Mouse (Mus musculus) left cerebral cortex, adult 8-10 months (tissue): Measurements from ENCODE around the gene Efna5. TPM values are rescaled to one million over a fixed set of nuclear protein-coding genes. Genes with fewer than 3 reads are reported as not detected.

Source experiments
- DNase-seq, 2 experiments: peaks; one replicate each; pipeline ENCODE4 v3.0.0; 2022; ENCODE audit warnings: low spot score in 2 of 2
- total RNA-seq, 4 experiments: library from RNA; stranded (reverse); gene quantifications; 2 replicates each; pipeline ENCODE4 v1.2.4; 2022

The Efna5 gene
- total RNA-seq, 4 experiments from 2014 or later = 31.4 to 41.2 (median 36.0) TPM

DNA sequence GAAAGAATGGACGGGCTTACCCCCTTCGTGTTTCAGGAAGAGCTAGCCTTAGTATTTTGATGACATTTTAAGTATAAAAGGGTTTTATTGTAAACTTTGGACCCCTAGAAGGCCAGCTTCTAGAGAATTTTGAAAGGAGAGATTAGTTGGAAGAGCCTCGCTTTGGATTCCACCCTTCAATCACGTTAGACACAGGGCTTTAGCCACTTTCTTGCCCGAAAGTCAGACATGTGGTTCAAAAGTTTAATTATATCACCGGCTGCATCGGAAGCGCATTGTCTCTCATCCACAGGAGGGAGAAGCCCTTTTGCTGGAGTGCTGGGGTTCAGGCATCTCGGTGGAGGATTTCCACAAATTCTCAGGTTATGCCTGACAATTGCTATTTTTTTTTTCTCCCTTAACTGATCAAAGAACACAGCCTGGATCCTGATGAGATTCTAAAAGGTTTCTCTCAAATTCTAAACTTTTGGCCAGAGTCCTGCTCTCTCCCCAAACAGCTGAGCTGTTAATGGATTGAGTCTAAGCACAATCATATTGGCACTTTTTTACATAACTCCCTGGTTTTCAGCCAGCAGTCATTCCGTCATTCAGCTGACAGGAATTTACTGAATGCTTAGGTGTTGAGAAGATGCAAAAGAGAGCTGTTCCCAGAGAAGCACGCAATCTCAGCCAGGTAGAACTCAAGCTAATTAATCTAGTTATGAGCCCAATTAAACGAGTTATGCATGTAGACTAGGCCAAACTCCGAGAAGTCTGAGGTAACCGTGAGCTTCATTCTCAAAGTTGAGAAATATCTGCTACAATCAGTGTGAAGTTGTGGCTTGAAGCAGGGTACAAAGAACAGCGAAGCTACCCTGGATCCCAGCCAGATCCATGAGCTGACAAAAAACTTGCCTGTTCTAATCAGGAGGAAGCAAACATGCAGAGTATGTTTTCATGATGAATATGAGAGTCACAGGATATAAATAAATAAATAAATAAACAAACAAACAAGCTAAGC, 91.5 kb downstream of the Efna5 start:
- DNase-seq = no peak

- DNase-seq = no peak
These were observed 92.3 kb downstream of the Efna5 start for GRCm38 (mm10) chr17:62788783-62789182.

DNA sequence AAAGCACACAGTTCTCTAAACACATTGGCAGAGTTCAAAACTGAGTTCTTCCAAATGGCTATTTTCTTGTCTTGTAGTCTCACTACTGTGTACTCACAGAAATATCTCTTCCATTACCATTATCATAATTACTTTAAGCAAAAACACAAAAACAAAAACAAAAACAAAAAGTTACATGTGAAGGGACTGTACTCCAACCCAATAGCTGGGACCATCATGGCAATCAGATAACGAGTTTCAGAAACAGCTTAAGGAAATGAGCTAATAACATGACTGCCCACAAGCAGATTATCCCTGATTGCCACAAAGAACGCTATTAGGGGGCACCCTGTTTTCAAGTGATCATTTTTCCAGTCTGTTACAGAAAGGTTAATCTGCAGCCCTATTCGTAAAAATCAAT, 93.3 kb downstream of the Efna5 start:
- DNase-seq = no peak

GRCm38 (mm10) chr17:62786602-62786907, 94.6 kb downstream of the Efna5 start:
- DNase-seq = no peak

- DNase-seq = no peak
These were observed 95.1 kb downstream of the Efna5 start for GRCm38 (mm10) chr17:62785781-62786601.

GRCm38 (mm10) chr17:62784274-62785171, 96.6 kb downstream of the Efna5 start:
- DNase-seq = no peak

DNA sequence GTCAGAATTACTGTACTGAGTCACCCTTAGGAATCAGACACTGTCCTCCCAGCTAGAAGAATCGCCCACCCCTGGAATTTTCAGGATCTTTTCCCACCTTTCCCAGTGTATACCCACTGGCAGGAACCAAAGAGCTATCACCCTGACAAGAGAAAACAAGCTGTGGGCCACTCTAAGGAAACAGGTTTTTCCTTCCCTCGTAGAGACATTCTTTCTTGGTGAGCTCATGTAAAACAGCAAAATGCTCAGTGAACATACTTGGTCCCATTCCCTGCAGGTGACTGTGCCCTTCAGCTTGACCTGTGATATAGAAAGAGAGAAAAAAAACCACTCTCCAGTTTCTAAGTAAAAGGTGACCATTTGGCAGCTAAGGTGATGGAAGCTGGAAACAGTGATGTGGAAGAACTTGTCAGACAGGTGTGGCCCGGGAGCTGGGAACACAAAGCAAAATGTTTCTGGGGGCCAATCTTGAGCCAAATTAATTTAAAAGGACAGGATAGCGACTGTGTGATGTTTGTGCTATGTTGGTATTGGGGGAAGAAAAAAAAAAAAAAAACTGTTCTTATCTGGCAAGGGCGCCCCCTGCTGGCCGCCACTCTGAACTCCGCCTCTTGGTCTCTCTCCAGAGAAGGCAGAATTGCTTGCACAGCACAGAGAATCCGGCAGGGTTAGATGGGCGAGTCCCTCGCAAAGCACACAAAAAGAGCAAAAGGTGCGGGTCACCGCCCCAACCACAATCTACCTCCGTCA, 97.4 kb downstream of the Efna5 start:
- peak; percentile 52 to 77 for DNase-seq

DNA sequence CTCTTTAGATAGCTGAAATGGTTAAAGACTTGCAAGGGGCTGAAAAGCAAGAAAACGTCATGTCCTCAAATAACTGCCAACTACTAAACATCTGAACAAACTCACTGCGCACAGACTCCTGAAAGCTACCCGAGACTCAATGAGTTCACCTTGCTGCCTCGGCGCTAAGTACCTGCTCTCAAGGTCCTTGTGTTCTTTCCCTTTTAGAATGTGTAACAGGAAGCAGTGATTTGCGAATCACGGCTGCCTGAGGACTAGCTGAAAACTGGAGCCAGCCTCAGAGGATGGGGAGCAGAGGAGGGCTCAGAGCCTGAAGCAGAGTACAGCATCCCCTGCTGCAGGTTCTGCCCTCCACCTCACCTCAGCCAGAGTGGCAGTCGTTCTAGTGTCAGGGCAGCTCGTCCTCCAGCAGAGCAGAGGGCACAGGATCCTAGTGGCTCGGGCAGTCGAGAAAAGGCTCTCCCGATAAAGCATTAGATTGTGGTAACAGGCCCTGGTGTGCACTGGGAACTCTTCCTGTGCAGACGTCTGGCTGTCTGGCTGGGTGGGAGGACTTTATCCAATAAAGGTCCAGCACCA, 98.2 kb downstream of the Efna5 start:
- DNase-seq = no peak

DNA sequence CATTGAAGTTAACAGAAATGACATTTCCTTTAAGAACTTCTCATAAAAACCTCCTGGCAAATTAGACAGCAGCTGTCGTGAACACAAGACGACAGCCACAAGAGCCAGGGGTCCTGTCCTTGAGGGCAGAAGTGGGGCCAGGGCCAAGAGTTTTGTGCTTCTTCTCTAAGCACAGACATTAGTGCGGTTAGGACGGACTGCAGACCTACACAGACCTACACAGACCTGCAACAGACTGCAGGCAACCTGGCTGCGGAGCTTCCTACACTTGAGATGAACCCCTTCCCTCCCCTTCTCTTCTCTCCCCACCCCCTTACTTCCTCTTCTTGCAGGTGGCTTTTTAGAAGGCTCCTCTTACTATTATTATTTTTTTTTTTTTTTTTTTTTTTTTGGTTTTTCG, 100.0 kb downstream of the Efna5 start:
- no peak for DNase-seq

- no peak for DNase-seq
These were observed 103.1 kb downstream of the Efna5 start for GRCm38 (mm10) chr17:62777858-62778564.

DNA sequence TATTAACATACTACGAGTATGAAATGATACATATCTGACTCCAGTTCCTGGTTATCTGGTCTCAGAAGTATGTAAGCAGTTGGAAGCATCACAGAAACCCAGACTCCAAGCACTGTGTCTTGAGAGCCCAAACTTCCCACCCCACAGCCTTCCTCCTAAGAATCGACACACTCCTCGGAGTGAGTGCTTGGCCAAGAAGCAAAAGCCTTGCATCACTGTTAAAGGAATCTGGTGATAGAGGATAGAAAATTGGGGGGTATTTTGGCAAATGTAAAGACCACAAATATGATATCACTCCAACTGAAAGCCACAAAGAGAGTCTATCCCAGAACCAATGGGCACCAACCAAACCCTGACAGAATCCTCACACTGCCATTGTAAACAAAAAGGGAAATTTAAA, 104.4 kb downstream of the Efna5 start:
- DNase-seq = no peak

DNA sequence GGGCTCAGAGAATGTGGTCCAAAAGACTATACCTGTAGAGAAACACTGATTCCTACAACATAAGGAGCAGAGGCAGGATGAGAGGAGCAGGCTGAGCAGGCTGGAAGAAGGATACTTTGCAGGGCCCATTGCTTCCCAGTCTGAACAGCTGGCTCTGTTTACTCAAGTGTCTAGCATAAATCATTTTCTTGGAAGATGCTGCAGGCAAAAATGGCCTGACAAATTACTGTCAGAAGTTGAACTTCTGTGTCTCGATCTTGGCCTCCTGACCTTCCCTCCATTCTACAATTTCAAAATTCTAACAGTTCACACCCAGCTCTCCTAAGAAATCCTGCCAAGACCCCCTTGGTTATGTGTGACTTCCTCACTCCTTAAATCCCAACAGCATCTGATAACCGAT, 105.1 kb downstream of the Efna5 start:
- no peak for DNase-seq

DNA sequence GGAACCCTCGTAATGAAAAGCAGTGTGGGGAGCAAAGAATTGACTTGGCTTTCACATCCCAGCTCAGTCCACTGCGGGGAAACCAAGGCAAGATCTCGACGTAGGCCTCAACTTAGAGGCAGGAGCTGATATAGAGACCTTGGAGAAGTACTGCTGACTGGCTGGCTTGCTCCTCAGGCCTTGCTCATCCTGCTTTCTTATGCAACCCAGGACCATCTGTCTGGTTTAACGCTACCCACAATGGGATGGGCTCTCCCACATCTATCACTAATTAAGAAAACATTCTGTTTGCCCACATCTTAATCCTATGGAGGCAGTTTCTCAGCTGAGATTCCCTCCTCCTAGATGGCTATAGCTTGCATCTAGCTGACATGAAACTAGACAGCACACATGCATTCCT, 105.7 kb downstream of the Efna5 start:
- peak in 1 of 2 experiments; percentile 32 for DNase-seq

DNA sequence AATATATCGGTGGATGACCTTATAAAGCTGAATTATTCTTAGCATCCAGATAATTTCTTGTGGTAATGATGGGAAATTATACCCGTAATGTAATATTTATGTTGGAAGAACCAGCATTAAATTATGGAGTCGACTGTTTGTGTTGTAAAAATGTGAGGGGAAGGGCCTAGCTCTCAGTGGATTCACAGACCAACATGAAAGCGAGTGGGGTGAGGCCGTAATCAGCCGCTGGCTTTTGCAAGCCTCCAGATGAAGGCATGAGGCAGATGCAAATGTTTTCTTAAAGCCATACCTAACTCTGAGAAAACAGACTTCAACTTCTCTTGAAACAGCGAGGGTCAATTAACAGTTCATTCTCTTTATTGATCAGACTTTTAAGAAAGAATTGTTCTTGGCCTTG, 106.4 kb downstream of the Efna5 start:
- no peak for DNase-seq

DNA sequence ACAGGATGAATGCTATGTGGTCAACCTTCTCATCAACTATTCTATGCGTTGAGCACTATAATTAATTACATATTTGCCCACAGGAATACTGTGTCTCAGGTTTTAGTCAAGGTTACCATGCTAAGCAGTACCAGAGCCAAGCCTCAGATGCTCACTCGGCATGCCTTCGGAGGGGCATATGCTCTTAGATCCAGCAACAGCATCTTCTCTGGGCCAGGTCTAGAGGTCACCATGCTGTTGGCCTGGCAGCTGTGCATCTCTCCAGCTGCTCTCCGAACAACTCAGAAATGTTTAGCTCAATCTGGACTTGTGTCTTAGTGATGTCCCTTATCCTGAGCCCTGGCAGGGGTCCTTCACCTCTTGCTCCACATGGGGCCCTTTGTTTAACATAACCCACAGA, 114.4 kb downstream of the Efna5 start:
- no peak for DNase-seq

DNA sequence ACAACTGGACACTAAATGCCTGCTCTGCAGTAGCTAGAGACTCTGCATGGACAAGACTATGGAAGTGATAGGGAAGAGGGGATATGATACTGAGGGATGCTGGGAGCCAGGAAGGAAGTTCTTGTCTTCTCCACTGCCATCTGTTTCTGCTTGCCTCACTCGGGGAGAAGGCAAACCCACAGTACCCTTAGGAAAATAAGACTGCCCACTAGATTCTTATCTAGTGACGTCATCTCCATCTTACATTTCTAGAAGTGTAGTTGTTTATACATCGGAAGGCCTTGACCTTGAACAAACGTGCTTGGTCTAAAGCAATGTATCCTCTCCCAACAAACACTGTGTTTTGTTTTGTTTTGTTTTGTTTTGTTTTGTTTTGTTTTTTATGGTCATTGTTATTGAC, 116.0 kb downstream of the Efna5 start:
- no peak for DNase-seq

GRCm38 (mm10) chr17:62756951-62757350, 124.2 kb downstream of the Efna5 start:
- DNase-seq = no peak

- no peak for DNase-seq
These were observed 125.5 kb downstream of the Efna5 start for GRCm38 (mm10) chr17:62755635-62756034.

- DNase-seq = peak in 1 of 2 experiments; percentile 27
These were observed 126.5 kb downstream of the Efna5 start for GRCm38 (mm10) chr17:62754638-62755037.
